Mouse (Mus musculus): Measurements from ENCODE around the gene Rbm46.

- TF ChIP-seq POLR2A (IDR thresholded peaks at IDR 0.05; ENCODE audit: low read depth, low read length): no peak
- no peak for TF ChIP-seq CTCF (IDR thresholded peaks at IDR 0.05; ENCODE audit: extremely low read depth, insufficient read depth, insufficient read length, insufficient replicate concordance)
These were observed 82.6 kb downstream of the Rbm46 start for GRCm38 (mm10) chr3:82793656-82794055.
